Mouse (Mus musculus): ENCODE data around the gene Casp4. TPM values are rescaled to one million over a fixed set of nuclear protein-coding genes. Genes with fewer than 3 reads are reported as not detected.
A peak's percentile ranks its signal among the peaks of the same experiment; 100 is the strongest.

Casp4 gene
- polyA plus RNA-seq, 1 experiment: 4.5 TPM

DNA sequence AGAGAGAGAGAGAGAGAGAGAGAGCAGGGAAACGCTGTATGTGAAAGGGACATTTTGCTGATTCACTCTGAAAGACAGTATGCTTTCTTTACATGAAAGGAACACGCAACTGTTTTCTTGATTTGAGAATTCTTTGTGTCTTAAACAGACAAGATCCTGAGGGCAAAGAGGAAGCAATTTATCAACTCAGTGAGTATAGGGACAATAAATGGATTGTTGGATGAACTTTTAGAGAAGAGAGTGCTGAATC lies 9.6 kb upstream of the Casp4 start:
- no peak for DNase-seq
- no peak for TF ChIP-seq CTCF (IDR thresholded peaks at IDR 0.05; ENCODE audit: insufficient read depth, low read length)
- no peak for TF ChIP-seq POLR2A (IDR thresholded peaks at IDR 0.05; ENCODE audit: borderline replicate concordance, extremely low read depth, low read depth, low read length)
- no peak overlapping the region for H3K4me3 ChIP-seq (replicated peaks; ENCODE audit: extremely low read depth, low read depth, low read length)
- no peaks in the 10 kb centered on the region for H3K4me1 ChIP-seq (ENCODE audit: control insufficient read depth, insufficient read depth, low read length)
- WGBS: 69% methylated on average over 2 of the region's 2 CpGs

DNA sequence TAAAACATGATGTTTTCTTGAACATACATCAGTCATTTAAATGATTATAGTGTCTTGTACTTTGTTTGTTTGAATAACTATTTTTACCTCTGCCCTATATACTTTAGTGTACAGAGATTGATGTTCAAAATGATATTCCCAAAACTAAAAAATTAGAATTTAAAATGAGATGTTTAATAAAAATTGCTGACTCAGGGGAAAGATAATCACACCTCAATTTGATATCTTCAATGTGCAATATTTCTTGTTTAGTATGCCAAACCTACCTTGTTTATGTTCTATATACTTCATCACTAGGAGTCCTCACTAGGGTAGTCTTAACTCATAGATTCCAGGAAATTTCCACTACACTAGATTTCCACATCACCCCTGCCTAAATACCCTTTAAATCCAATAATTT lies 1.5 kb downstream of the Casp4 start:
- DNase-seq: no peak
- TF ChIP-seq POLR2A (IDR thresholded peaks at IDR 0.05; ENCODE audit: borderline replicate concordance, extremely low read depth, low read depth, low read length) (no peak), CTCF (IDR thresholded peaks at IDR 0.05; ENCODE audit: insufficient read depth, low read length) (no peak)
- H3K4me1 ChIP-seq (ENCODE audit: control insufficient read depth, insufficient read depth, low read length): no peaks in the 10 kb centered on the region; the same call in 1 of the 2 replicates
- H3K4me3 ChIP-seq (replicated peaks; ENCODE audit: extremely low read depth, low read depth, low read length): no peak overlapping the region

DNA sequence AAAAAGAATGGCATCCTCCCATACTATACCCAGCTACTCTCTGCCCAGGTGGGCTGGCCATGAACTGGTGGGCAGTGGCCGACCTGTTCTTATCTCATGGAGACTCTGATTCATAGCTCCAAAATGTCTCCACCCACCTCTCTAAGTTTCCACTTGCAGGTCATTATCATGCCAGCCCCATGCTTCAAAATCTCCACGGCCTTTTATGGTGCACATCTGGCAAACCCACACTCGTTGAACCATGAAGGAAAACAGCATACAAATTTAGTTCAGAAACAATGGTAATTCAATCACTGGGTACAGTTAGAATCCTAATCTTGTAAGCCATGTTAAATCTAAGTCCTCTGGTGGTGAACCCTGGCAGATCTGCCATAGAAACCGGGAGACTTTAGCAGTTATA lies 2.8 kb downstream of the Casp4 start:
- DNase-seq: no peak
- 46% methylated on average over 4 of the region's 4 CpGs for WGBS

DNA sequence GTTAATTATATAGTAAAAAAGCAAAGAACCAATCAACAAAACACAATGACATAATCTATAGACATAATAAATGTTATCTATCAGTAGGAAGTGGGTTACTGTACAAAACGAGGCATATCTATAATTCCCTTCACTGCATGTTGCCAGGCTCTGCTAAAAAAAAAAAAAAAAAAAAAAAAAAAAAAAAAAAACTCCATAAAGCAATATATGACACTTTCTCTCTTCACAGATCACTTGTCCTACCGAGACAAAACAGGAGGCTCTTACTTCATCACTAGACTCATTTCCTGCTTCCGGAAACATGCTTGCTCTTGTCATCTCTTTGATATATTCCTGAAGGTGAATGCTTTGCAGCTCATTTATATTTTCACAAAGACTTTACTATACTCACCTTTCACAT lies 19.6 kb downstream of the Casp4 start:
- WGBS: 50% methylated on average over 3 of the region's 3 CpGs
- TF ChIP-seq CTCF (IDR thresholded peaks at IDR 0.05; ENCODE audit: insufficient read depth, low read length): no peak
- TF ChIP-seq POLR2A (IDR thresholded peaks at IDR 0.05; ENCODE audit: borderline replicate concordance, extremely low read depth, low read depth, low read length): no peak
- no peaks in the 10 kb centered on the region for H3K4me1 ChIP-seq (ENCODE audit: control insufficient read depth, insufficient read depth, low read length)
- no peak for DNase-seq
- H3K4me3 ChIP-seq (replicated peaks; ENCODE audit: extremely low read depth, low read depth, low read length): no peak overlapping the region

More for the DNA sequence above, 2.8 kb downstream of the Casp4 start:
- TF ChIP-seq POLR2A (IDR thresholded peaks at IDR 0.05; ENCODE audit: borderline replicate concordance, extremely low read depth, low read depth, low read length) (no peak), CTCF (IDR thresholded peaks at IDR 0.05; ENCODE audit: insufficient read depth, low read length) (no peak)
- no peaks in the 10 kb centered on the region; the same call in 1 of the 2 replicates for H3K4me1 ChIP-seq (ENCODE audit: control insufficient read depth, insufficient read depth, low read length)
- no peak overlapping the region for H3K4me3 ChIP-seq (replicated peaks; ENCODE audit: extremely low read depth, low read depth, low read length)

DNA sequence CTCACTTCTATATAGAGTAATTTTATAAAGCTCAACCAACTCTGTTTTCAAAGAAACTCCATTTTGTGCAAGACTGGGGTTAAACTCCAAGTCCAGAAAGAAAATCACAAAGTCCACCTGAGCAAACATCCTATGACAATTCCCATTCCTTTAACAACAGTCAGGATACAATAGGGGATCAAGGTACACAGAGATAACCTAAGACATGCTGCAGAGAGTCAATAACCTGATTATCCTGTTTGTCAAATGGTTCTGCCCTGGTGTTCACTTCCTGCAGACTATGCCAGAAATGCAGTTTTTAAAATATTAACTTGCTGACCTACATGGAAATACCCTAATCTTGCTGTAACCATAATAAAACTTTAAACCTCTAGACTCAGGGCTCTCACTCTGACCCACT lies 23.8 kb downstream of the Casp4 start:
- Histone ChIP-seq H3K4me1 (ENCODE audit: control insufficient read depth, insufficient read depth, low read length) (no peaks in the 10 kb centered on the region), H3K4me3 (replicated peaks; ENCODE audit: extremely low read depth, low read depth, low read length) (no peak overlapping the region)
- TF ChIP-seq CTCF (IDR thresholded peaks at IDR 0.05; ENCODE audit: insufficient read depth, low read length) (no peak), POLR2A (IDR thresholded peaks at IDR 0.05; ENCODE audit: borderline replicate concordance, extremely low read depth, low read depth, low read length) (no peak)
- no peak for DNase-seq

DNA sequence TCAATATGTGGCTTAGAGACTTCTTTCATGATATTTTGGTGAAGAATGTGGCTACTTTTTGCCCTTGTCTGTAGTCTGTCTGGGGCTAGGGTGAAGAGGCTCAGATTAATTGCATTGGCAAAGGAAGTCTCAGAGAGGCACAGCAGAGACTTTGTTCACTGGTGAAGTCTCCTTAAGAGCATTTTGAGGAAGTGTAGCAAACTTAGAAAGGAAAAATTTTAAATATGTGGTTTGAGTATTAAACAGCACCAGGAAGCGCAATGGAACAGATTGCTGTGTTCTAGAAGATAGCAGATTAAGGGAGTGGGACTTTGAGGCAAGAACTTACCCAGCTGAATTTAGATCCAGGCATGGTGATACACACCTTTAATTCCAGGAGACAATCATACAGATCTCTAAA lies 24.8 kb downstream of the Casp4 start:
- no peak overlapping the region for H3K4me3 ChIP-seq (replicated peaks; ENCODE audit: extremely low read depth, low read depth, low read length)
- TF ChIP-seq CTCF (IDR thresholded peaks at IDR 0.05; ENCODE audit: insufficient read depth, low read length): no peak
- TF ChIP-seq POLR2A (IDR thresholded peaks at IDR 0.05; ENCODE audit: borderline replicate concordance, extremely low read depth, low read depth, low read length): no peak
- DNase-seq: no peak
- WGBS: 81% methylated on average over 1 of the region's 1 CpGs
- no peaks in the 10 kb centered on the region for H3K4me1 ChIP-seq (ENCODE audit: control insufficient read depth, insufficient read depth, low read length)

DNA sequence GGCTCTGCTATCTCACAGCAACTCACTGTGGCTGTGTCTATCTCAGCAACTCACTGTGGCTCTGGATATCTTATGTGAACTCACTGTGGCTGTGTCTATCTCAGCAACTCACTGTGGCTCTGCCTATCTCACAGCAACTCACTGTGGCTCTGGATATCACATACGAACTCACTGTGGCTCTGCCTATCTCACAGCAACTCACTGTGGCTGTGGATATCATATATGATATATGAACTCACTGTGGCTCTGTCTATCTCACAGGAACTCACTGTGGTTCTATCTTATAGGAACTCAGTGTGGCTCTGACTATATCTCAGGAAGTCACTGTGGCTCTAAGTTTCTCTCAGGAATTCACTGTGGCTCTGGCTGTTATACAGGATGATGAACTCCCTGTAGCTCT lies 34.5 kb downstream of the Casp4 start:
- TF ChIP-seq CTCF (IDR thresholded peaks at IDR 0.05; ENCODE audit: insufficient read depth, low read length): no peak
- no peak for TF ChIP-seq POLR2A (IDR thresholded peaks at IDR 0.05; ENCODE audit: borderline replicate concordance, extremely low read depth, low read depth, low read length)
- WGBS: 50% methylated on average over 1 of the region's 1 CpGs
- Histone ChIP-seq H3K4me1 (ENCODE audit: control insufficient read depth, insufficient read depth, low read length) (peaks cover 2% of the 10 kb centered on the region; the same call in 1 of the 2 replicates), H3K4me3 (replicated peaks; ENCODE audit: extremely low read depth, low read depth, low read length) (no peak overlapping the region)
- no peak for DNase-seq

DNA sequence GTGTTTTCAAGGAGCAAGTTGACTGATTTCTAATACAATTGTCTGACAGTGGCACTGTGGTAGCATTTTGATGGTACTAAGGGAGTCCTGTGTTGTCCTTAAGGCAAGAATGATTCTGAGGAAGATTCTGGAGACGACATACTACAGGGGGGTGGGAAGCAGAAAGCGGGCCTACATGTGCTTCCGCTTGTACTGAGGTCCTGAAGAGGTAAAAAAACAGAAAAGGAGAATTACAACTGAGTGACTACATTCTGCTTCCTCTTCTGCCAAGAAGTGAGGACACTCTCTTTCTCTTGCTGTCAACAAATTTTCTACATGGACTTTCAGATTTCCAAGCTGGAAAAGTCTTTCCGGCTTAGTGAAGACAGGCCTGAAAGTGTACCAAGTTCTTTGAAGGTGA lies 35.5 kb downstream of the Casp4 start:
- Histone ChIP-seq H3K4me3 (replicated peaks; ENCODE audit: extremely low read depth, low read depth, low read length) (no peak overlapping the region), H3K4me1 (ENCODE audit: control insufficient read depth, insufficient read depth, low read length) (peaks cover 2% of the 10 kb centered on the region; the same call in 1 of the 2 replicates)
- TF ChIP-seq POLR2A (IDR thresholded peaks at IDR 0.05; ENCODE audit: borderline replicate concordance, extremely low read depth, low read depth, low read length) (no peak), CTCF (IDR thresholded peaks at IDR 0.05; ENCODE audit: insufficient read depth, low read length) (no peak)
- no peak for DNase-seq
- WGBS: 78% methylated on average over 4 of the region's 4 CpGs

DNA sequence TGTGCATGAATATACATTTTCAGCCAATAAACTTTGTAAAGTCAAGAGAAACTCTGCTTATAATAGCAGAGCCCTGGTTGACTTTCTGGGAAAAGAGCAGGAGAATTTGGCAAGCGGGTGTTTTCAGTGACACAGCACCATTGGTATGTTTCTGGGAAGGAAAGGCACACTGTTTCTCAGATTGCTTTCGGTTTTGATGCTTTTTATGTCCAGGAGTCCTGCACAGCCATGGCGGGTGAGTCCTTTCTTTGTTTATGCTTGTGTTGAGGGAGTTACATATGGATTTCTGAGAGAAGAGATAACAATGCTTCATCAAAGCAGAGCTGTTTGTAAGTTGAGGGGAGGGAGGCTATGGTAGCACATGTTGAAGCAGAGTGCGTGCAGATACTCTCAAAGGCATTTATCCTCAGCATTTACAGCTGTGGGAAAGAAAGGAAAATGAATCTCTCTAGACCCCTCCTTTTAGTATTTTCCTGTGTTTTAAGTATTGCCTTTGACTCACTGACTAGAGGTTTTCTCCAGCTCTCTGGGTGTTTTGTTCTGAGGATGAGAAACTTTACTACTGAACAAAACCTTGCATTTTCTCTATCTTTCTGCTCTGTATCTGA lies 36.8 kb downstream of the Casp4 start, which contains the start of gene Casp12:
TSS of gene Casp12 (plus strand) at position 140 of the 608 bp plus-strand sequence.
- TF ChIP-seq CTCF (IDR thresholded peaks at IDR 0.05; ENCODE audit: insufficient read depth, low read length): no peak
- 27% methylated on average over 4 of the region's 4 CpGs for WGBS
- no peak for DNase-seq
- Histone ChIP-seq H3K4me1 (ENCODE audit: control insufficient read depth, insufficient read depth, low read length) (peaks cover 2% of the 10 kb centered on the region; the same call in 1 of the 2 replicates), H3K4me3 (replicated peaks; ENCODE audit: extremely low read depth, low read depth, low read length) (peak within 1 kb of the TSS; percentile 62)

DNA sequence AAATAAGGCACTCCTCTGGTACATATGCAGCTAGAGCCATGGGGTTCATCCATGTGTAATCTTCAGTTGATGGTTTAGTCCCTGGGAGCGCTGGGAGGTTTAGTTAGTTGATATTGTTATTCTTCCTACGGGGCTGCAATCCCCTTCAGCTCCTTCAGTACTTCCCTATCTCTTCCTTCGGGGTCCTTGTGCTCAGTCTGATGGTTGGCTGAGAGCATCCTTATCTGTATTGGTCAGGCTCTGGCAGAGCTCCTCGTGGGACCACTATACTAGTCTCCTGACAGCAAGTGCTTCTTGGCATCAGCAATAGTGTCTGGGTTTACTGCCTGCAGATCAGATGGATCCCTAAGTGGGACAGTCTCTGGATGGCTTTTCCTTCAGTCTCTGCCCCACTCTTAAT lies 38.8 kb downstream of the Casp4 start:
- Histone ChIP-seq H3K4me1 (ENCODE audit: control insufficient read depth, insufficient read depth, low read length) (peaks cover 2% of the 10 kb centered on the region; the same call in 1 of the 2 replicates), H3K4me3 (replicated peaks; ENCODE audit: extremely low read depth, low read depth, low read length) (no peak overlapping the region)
- 71% methylated on average over 4 of the region's 4 CpGs for WGBS
- no peak for TF ChIP-seq CTCF (IDR thresholded peaks at IDR 0.05; ENCODE audit: insufficient read depth, low read length)
- TF ChIP-seq POLR2A (IDR thresholded peaks at IDR 0.05; ENCODE audit: borderline replicate concordance, extremely low read depth, low read depth, low read length): no peak
- no peak for DNase-seq
